Mouse (Mus musculus) heart, adult 2 months (tissue): ENCODE measurements around the gene Msi2. TPM values are rescaled to one million over a fixed set of nuclear protein-coding genes. Genes with fewer than 3 reads are reported as not detected.

Source experiments
- DNase-seq, 2 experiments: peaks; one replicate each; pipeline ENCODE4 v3.0.0; 2021
- H3K27ac ChIP-seq: fragments of 200-600 bp; 2 replicates; pipeline ENCODE4 v1.8.1; 2022
- H3K27me3 ChIP-seq: fragments of 200-500 bp; 2 replicates; pipeline ENCODE4 v1.6.1; 2012; ENCODE audit warnings: mild to moderate bottlenecking, low read length, inconsistent platforms, mixed read lengths; ENCODE audit not compliant: control insufficient read depth, insufficient read depth
- H3K36me3 ChIP-seq: fragments of 200-500 bp; 2 replicates; pipeline ENCODE4 v1.6.1; 2012; ENCODE audit warnings: low read length, inconsistent platforms; ENCODE audit not compliant: control insufficient read depth, insufficient read depth
- H3K4me1 ChIP-seq: fragments of 200-500 bp; 2 replicates; pipeline ENCODE4 v1.6.1; 2011; ENCODE audit warnings: low read length; ENCODE audit not compliant: control insufficient read depth, insufficient read depth
- H3K4me3 ChIP-seq: fragments of 200-600 bp; 2 replicates; pipeline ENCODE4 v1.8.1; 2022
- H3K79me2 ChIP-seq: fragments of 200-500 bp; replicated peaks from 2 replicates; pipeline ENCODE4 v1.6.1; 2012; ENCODE audit warnings: mild to moderate bottlenecking, inconsistent platforms, low read length, moderate library complexity, mixed read lengths; ENCODE audit not compliant: control insufficient read depth, insufficient read depth
- H3K9ac ChIP-seq: fragments of 200-500 bp; 2 replicates; pipeline ENCODE4 v1.6.1; 2012; ENCODE audit warnings: low read depth, mild to moderate bottlenecking, control low read depth, inconsistent platforms, low read length, mixed read lengths
- CTCF ChIP-seq: fragments of 200-600 bp; IDR thresholded peaks from 2 replicates; pipeline ENCODE4 v1.8.1; 2022; ENCODE audit warnings: antibody characterized with exemption, mild to moderate bottlenecking, moderate library complexity
- EP300 ChIP-seq: fragments of 200-500 bp; IDR thresholded peaks from 2 replicates; pipeline ENCODE4 v1.6.1; 2011; ENCODE audit warnings: low read depth, low read length, control low read depth; ENCODE audit not compliant: insufficient read depth
- POLR2A ChIP-seq: fragments of 200-500 bp; IDR thresholded peaks from 2 replicates; pipeline ENCODE4 v1.6.1; 2011; ENCODE audit warnings: mild to moderate bottlenecking, low read depth, low read length, control low read depth; ENCODE audit not compliant: insufficient read depth
- WGBS: fragments of 180-500 bp; shearing (Covaris S2); methylation state at CpG from one replicate; pipeline ENCODE4 v1.1.7; 2018; 5-methylcytosine and 5-hydroxymethylcytosine counted together
- intact Hi-C: fragments of 180-260 bp; cut with DNase I; formaldehyde crosslinking; loops from one replicate; pipeline ENCODE4 v1.15.1; 2025
- polyA plus RNA-seq: library from polyadenylated mRNA; depleted of rRNA; stranded (reverse); fragments of >200 nt; gene quantifications from 2 replicates; pipeline ENCODE4 v1.2.3, GENCODE M21; 2012
- total RNA-seq, 2 experiments: library from RNA; stranded (reverse); gene quantifications; 2 replicates each; pipeline ENCODE4 v1.2.3; 2021

Msi2 gene
- total and polyA plus RNA-seq, 3 experiments: 42.5 to 208 (median 176) TPM

- intact Hi-C loops: no loop called here
Measured at GRCm38 (mm10) chr11:88645821-88646220, 72.5 kb downstream of the Msi2 start.

GRCm38 (mm10) chr11:88644719-88645118 lies 73.6 kb downstream of the Msi2 start:
- 81% methylated on average over 7 of the region's 7 CpGs for WGBS
- peaks cover 5% of the 10 kb centered on the region for H3K79me2 ChIP-seq
- H3K27me3 ChIP-seq: no peaks in the 10 kb centered on the region
- DNase-seq: no peak
- H3K27ac ChIP-seq: no peak overlapping the region
- peaks cover 12% of the 10 kb centered on the region; the same call in 1 of the 2 replicates for H3K4me1 ChIP-seq
- no peaks in the 10 kb centered on the region; the same call in 1 of the 2 replicates for H3K36me3 ChIP-seq
- intact Hi-C loops: no loop called here
- TF ChIP-seq EP300 (no peak), POLR2A (no peak), CTCF (no peak)
- no peak overlapping the region for H3K4me3 ChIP-seq
- no peak overlapping the region for H3K9ac ChIP-seq

More at GRCm38 (mm10) chr11:88645821-88646220, 72.5 kb downstream of the Msi2 start:
- H3K27me3 ChIP-seq: no peaks in the 10 kb centered on the region
- H3K4me3 ChIP-seq: no peak overlapping the region
- no peak for TF ChIP-seq POLR2A
- peak; percentile 12; the same call in 1 of the 2 replicates for TF ChIP-seq CTCF
- no peak for TF ChIP-seq EP300
- 78% methylated on average over 7 of the region's 7 CpGs for whole genome bisulfite sequencing
- H3K4me1 ChIP-seq: peaks cover 13% of the 10 kb centered on the region; the same call in 1 of the 2 replicates
- no peak for DNase-seq
- H3K9ac ChIP-seq: no peak overlapping the region
- no peak overlapping the region for H3K27ac ChIP-seq
- no peaks in the 10 kb centered on the region; the same call in 1 of the 2 replicates for H3K36me3 ChIP-seq
- H3K79me2 ChIP-seq: peaks cover 3% of the 10 kb centered on the region

GRCm38 (mm10) chr11:88639862-88640261 lies 78.5 kb downstream of the Msi2 start:
- H3K27me3 ChIP-seq: no peaks in the 10 kb centered on the region
- H3K36me3 ChIP-seq: no peaks in the 10 kb centered on the region; the same call in 1 of the 2 replicates
- intact Hi-C loops: no loop called here
- H3K4me1 ChIP-seq: peaks cover 16% of the 10 kb centered on the region
- 67% methylated on average over 4 of the region's 4 CpGs for WGBS
- peak overlapping the region; percentile 70 for H3K27ac ChIP-seq
- peaks cover 5% of the 10 kb centered on the region for H3K79me2 ChIP-seq
- no peak for DNase-seq
- H3K4me3 ChIP-seq: no peak overlapping the region
- TF ChIP-seq CTCF (peak; percentile 50), EP300 (no peak)
- H3K9ac ChIP-seq: no peak overlapping the region

GRCm38 (mm10) chr11:88638936-88639542 lies 79.3 kb downstream of the Msi2 start:
- DNase-seq: peak in 1 of 2 experiments; percentile 63
- Histone ChIP-seq H3K9ac (no peak overlapping the region), H3K27ac (peak overlapping the region; percentile 70), H3K27me3 (no peaks in the 10 kb centered on the region), H3K79me2 (peaks cover 5% of the 10 kb centered on the region), H3K36me3 (no peaks in the 10 kb centered on the region), H3K4me3 (no peak overlapping the region), H3K4me1 (peaks cover 20% of the 10 kb centered on the region)
- no peak for TF ChIP-seq POLR2A
- TF ChIP-seq EP300: peak; percentile 62; the same call in 1 of the 2 replicates
- TF ChIP-seq CTCF: no peak
- intact Hi-C loops: no loop called here
- 66% methylated on average over 6 of the region's 6 CpGs for WGBS

- Histone ChIP-seq H3K36me3 (no peaks in the 10 kb centered on the region), H3K27me3 (no peaks in the 10 kb centered on the region), H3K4me3 (no peak overlapping the region), H3K27ac (peak overlapping the region; percentile 70; the same call in 1 of the 2 replicates), H3K9ac (no peak overlapping the region), H3K4me1 (peaks cover 21% of the 10 kb centered on the region), H3K79me2 (peaks cover 5% of the 10 kb centered on the region)
- no peak for DNase-seq
- TF ChIP-seq EP300 (no peak), POLR2A (no peak), CTCF (no peak)
- intact Hi-C loops: no loop called here
- WGBS: 30% methylated on average over 2 of the region's 2 CpGs
Measured at GRCm38 (mm10) chr11:88638254-88638653, 80.1 kb downstream of the Msi2 start.

GRCm38 (mm10) chr11:88636934-88637333 lies 81.4 kb downstream of the Msi2 start:
- H3K27me3 ChIP-seq: no peaks in the 10 kb centered on the region

More at GRCm38 (mm10) chr11:88636934-88637333, 81.4 kb downstream of the Msi2 start:
- Histone ChIP-seq H3K79me2 (peaks cover 5% of the 10 kb centered on the region; the same call in 1 of the 2 replicates), H3K27ac (no peak overlapping the region), H3K9ac (no peak overlapping the region), H3K4me3 (no peak overlapping the region), H3K4me1 (peaks cover 18% of the 10 kb centered on the region), H3K36me3 (no peaks in the 10 kb centered on the region)
- intact Hi-C loops: no loop called here
- TF ChIP-seq EP300 (no peak), POLR2A (no peak), CTCF (no peak)
- no peak for DNase-seq
- WGBS: 92% methylated on average over 6 of the region's 6 CpGs
